Mouse (Mus musculus): Measurements from ENCODE around the gene Lyst. TPM values are rescaled to one million over a fixed set of nuclear protein-coding genes. Genes with fewer than 3 reads are reported as not detected.
"Not testable (repeated sequence)": the region's sequence is repeated elsewhere in the genome, so short reads cannot be mapped to it uniquely, and the experiment has no call there.

Gene Lyst
- polyA plus RNA-seq, 1 experiment from 2014 or later, result 4.5 TPM

DNA sequence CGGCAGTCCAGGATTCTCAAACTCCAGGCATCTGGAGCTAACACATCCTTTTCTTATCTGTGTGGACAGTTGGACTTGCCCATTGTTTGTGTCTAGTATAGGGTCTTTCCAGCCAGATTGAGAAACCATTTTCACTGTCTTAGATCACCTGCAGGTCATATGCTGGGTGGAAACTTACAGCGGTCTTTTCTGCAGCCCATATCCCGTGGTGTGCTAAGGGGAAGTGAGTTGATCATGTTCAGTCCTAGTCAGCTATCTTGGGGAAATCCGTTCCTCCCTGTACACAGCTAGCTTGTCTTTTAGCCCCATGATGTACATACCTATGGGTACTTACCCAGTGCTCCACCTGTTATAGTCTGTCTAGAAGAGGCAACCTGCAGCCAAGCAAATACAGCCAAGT, 197.9 kb downstream of the Lyst start:
- no peaks in the 10 kb centered on the region for H3K36me3 ChIP-seq
- H3K4me3 ChIP-seq (replicated peaks), result no peak overlapping the region
- peaks cover 33% of the 10 kb centered on the region for H3K27me3 ChIP-seq
- ATAC-seq, result no peak
- no peak overlapping the region for H3K4me2 ChIP-seq (replicated peaks)
- H3K9me3 ChIP-seq, result no peaks in the 10 kb centered on the region
- WGBS, result 91% methylated on average over 4 of the region's 4 CpGs
- H3K9ac ChIP-seq (replicated peaks), result no peak overlapping the region
- no peak overlapping the region for H3K27ac ChIP-seq
- peaks cover 23% of the 10 kb centered on the region for H3K4me1 ChIP-seq (replicated peaks)

DNA sequence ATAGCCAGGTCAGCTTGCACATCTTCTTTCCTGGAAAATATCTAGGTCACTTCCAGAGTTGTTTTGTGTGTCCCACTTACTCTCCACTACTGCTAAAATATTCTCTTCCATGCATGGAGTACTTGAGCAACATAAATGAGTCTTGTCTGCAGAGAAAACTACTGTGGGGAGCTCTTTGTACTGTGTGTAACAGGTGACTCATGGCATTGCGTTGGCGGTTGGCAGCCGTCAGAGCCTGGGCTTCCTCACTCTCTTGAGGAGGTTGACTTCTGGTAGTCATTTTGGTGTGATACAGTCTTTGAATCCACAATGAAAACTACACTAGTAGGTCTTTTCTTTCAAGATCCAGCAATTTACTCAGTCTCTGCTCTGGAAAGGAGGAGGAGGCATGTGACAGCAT, 201.8 kb downstream of the Lyst start:
- Histone ChIP-seq H3K27ac (no peak overlapping the region), H3K36me3 (no peaks in the 10 kb centered on the region), H3K4me2 (replicated peaks) (no peak overlapping the region), H3K4me1 (replicated peaks) (no peaks in the 10 kb centered on the region), H3K27me3 (no peaks in the 10 kb centered on the region), H3K9me3 (no peaks in the 10 kb centered on the region), H3K4me3 (replicated peaks) (no peak overlapping the region), H3K9ac (replicated peaks) (no peak overlapping the region)
- 92% methylated on average over 3 of the region's 3 CpGs for WGBS
- ATAC-seq, result no peak

- H3K36me3 ChIP-seq, result no peaks in the 10 kb centered on the region
- H3K4me3 ChIP-seq (replicated peaks), result no peak overlapping the region
- no peak overlapping the region for H3K9ac ChIP-seq (replicated peaks)
- H3K9me3 ChIP-seq, result no peaks in the 10 kb centered on the region
- H3K27me3 ChIP-seq, result no peaks in the 10 kb centered on the region
- no peak overlapping the region for H3K4me2 ChIP-seq (replicated peaks)
- no peaks in the 10 kb centered on the region for H3K4me1 ChIP-seq (replicated peaks)
- ATAC-seq, result no peak
- 28% methylated on average over 5 of the region's 5 CpGs for WGBS
- no peak overlapping the region for H3K27ac ChIP-seq
Measured at GRCm38 (mm10) chr13:13795166-13795832, 205.1 kb downstream of the Lyst start.

GRCm38 (mm10) chr13:13796082-13796481, 205.9 kb downstream of the Lyst start:
- Histone ChIP-seq H3K4me3 (replicated peaks) (no peak overlapping the region), H3K9ac (replicated peaks) (no peak overlapping the region), H3K27me3 (no peaks in the 10 kb centered on the region), H3K4me1 (replicated peaks) (no peaks in the 10 kb centered on the region), H3K9me3 (no peaks in the 10 kb centered on the region), H3K27ac (no peak overlapping the region), H3K4me2 (replicated peaks) (no peak overlapping the region), H3K36me3 (no peaks in the 10 kb centered on the region)
- ATAC-seq, result no peak
- 94% methylated on average over 1 of the region's 1 CpGs for WGBS

GRCm38 (mm10) chr13:13797816-13798215, 207.6 kb downstream of the Lyst start:
- ATAC-seq; H3K27me3 ChIP-seq; H3K4me1 ChIP-seq (replicated peaks); H3K27ac ChIP-seq; H3K9me3 ChIP-seq; H3K9ac ChIP-seq (replicated peaks); H3K4me2 ChIP-seq (replicated peaks); H3K36me3 ChIP-seq; H3K4me3 ChIP-seq (replicated peaks): not testable (repeated sequence)
- 94% methylated on average over 12 of the region's 12 CpGs for WGBS

DNA sequence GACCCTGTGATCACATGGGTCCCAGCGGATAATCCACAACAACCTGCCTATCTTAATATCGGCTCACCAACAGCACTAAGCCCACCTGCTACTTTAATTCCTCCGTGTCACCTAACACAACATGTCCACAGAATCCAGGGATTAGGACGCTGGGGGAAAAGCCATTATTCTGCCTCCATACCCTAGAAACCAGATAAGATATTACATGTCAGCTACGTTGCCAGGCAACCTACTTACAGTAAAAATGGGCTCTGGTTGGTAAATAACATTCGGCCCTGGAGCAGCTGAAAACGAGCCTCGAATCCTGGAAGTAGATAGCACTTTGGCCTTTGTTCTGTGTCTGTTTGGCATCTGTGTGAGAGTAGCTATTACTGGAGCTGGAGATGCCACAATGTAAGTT, 208.6 kb downstream of the Lyst start:
- Histone ChIP-seq H3K4me3 (replicated peaks) (no peak overlapping the region), H3K27me3 (no peaks in the 10 kb centered on the region), H3K36me3 (no peaks in the 10 kb centered on the region), H3K27ac (no peak overlapping the region), H3K9me3 (no peaks in the 10 kb centered on the region), H3K4me1 (replicated peaks) (no peaks in the 10 kb centered on the region), H3K4me2 (replicated peaks) (no peak overlapping the region), H3K9ac (replicated peaks) (no peak overlapping the region)
- no peak; the same call in 1 of the 2 replicates for ATAC-seq
- 71% methylated on average over 8 of the region's 8 CpGs for WGBS

- Histone ChIP-seq H3K4me3 (replicated peaks) (no peak overlapping the region), H3K27ac (no peak overlapping the region)
- ATAC-seq, result peak; percentile 64
Measured at GRCm38 (mm10) chr13:13808337-13809132, 218.3 kb downstream of the Lyst start.

DNA sequence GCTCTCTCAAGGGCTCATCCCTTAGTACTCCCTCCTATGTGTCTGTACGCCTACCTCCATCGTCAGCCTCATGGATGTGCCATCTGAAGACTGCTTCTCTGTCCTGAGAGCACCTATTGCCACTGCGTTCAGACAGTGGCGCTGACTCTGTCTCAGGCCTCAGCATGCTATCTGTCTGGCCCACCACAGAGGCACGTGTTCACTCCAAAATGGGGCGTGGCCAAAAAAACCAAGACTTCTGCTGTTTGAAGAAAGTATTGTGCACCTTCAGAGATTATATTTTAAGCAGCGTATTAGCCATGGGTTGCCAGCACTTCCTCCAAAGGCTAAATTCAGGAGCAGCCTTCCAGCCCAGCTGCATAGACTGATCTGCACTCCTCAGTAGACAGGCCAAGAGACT, 220.7 kb downstream of the Lyst start:
- Histone ChIP-seq H3K4me1 (replicated peaks) (0 out of 2 replicates have a peak, but pooled peaks cover 6% of the 10 kb centered on the region), H3K27ac (no peak overlapping the region), H3K4me2 (replicated peaks) (no peak overlapping the region), H3K36me3 (no peaks in the 10 kb centered on the region), H3K27me3 (no peaks in the 10 kb centered on the region), H3K9ac (replicated peaks) (no peak overlapping the region), H3K4me3 (replicated peaks) (no peak overlapping the region), H3K9me3 (no peaks in the 10 kb centered on the region)
- no peak for ATAC-seq
- WGBS, result 88% methylated on average over 7 of the region's 7 CpGs

More at GRCm38 (mm10) chr13:13808337-13809132, 218.3 kb downstream of the Lyst start:
- Histone ChIP-seq H3K4me2 (replicated peaks) (no peak overlapping the region), H3K36me3 (no peaks in the 10 kb centered on the region), H3K9me3 (no peaks in the 10 kb centered on the region), H3K4me1 (replicated peaks) (0 out of 2 replicates have a peak, but pooled peaks cover 6% of the 10 kb centered on the region), H3K27me3 (no peaks in the 10 kb centered on the region), H3K9ac (replicated peaks) (no peak overlapping the region)
- WGBS, result 34% methylated on average over 11 of the region's 11 CpGs

DNA sequence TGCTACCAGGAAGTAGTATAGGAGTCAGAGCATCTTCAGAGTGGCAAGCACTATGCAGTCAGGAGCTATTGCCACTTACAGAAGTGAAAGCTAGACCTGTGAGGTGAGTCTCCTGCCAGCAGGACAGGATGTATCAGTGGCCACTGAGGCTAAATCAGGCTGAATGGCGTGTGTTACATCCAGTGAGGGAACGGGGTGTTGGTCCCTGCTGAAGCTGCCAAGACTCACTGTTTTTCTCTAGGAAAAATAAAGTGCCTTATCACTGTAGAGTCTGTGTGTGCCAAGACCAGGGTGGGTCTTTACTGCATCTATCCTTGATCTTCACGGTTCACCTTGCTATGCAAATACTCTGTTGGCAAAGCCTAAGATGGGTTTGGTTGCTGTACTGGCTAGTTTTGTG, 228.5 kb downstream of the Lyst start:
- no peak for ATAC-seq
- WGBS, result 93% methylated on average over 3 of the region's 3 CpGs
- Histone ChIP-seq H3K27ac (no peak overlapping the region), H3K4me3 (replicated peaks) (no peak overlapping the region), H3K9ac (replicated peaks) (no peak overlapping the region), H3K9me3 (no peaks in the 10 kb centered on the region), H3K36me3 (no peaks in the 10 kb centered on the region), H3K4me2 (replicated peaks) (no peak overlapping the region), H3K4me1 (replicated peaks) (no peaks in the 10 kb centered on the region), H3K27me3 (no peaks in the 10 kb centered on the region)

GRCm38 (mm10) chr13:13820234-13821123, 230.3 kb downstream of the Lyst start:
- Histone ChIP-seq H3K4me3 (replicated peaks) (no peak overlapping the region), H3K4me1 (replicated peaks) (no peaks in the 10 kb centered on the region), H3K4me2 (replicated peaks) (no peak overlapping the region), H3K36me3 (no peaks in the 10 kb centered on the region), H3K9me3 (no peaks in the 10 kb centered on the region), H3K27me3 (no peaks in the 10 kb centered on the region), H3K9ac (replicated peaks) (no peak overlapping the region), H3K27ac (no peak overlapping the region)
- ATAC-seq, result no peak
- WGBS, result 76% methylated on average over 7 of the region's 7 CpGs

GRCm38 (mm10) chr13:13824946-13825345, 234.7 kb downstream of the Lyst start:
- Histone ChIP-seq H3K9ac (replicated peaks) (no peak overlapping the region), H3K27me3 (no peaks in the 10 kb centered on the region), H3K36me3 (no peaks in the 10 kb centered on the region), H3K9me3 (no peaks in the 10 kb centered on the region), H3K4me1 (replicated peaks) (no peaks in the 10 kb centered on the region), H3K4me2 (replicated peaks) (no peak overlapping the region), H3K4me3 (replicated peaks) (no peak overlapping the region), H3K27ac (no peak overlapping the region)
- 94% methylated on average over 7 of the region's 7 CpGs for WGBS
- no peak for ATAC-seq

- Histone ChIP-seq H3K27ac (no peak overlapping the region), H3K9me3 (no peaks in the 10 kb centered on the region), H3K9ac (replicated peaks) (no peak overlapping the region), H3K4me2 (replicated peaks) (no peak overlapping the region), H3K4me3 (replicated peaks) (no peak overlapping the region), H3K4me1 (replicated peaks) (no peaks in the 10 kb centered on the region), H3K27me3 (no peaks in the 10 kb centered on the region), H3K36me3 (no peaks in the 10 kb centered on the region)
- WGBS, result 92% methylated on average over 6 of the region's 6 CpGs
- no peak for ATAC-seq
Measured at GRCm38 (mm10) chr13:13826533-13826932, 236.3 kb downstream of the Lyst start.
